Mouse (Mus musculus): ENCODE data around the gene Slc10a6.

- TF ChIP-seq GATA1 (IDR thresholded peaks at IDR 0.05; ENCODE audit: low read length) (no peak), TAL1 (IDR thresholded peaks at IDR 0.05; ENCODE audit: low read length) (no peak)
Observed at GRCm38 (mm10) chr5:103612316-103612715, 16.9 kb downstream of the Slc10a6 start.
